Mouse (Mus musculus) myocyte (in vitro differentiated cells): ENCODE results near the gene Mxi1. TPM values are rescaled to one million over a fixed set of nuclear protein-coding genes. Genes with fewer than 3 reads are reported as not detected.
A peak's percentile ranks its signal among the peaks of the same experiment; 100 is the strongest.

Experiments used
- H3K27me3 ChIP-seq: one replicate; pipeline ENCODE4 v1.6.1; 2011; ENCODE audit not compliant: control insufficient read depth, insufficient read depth, insufficient read length
- H3K36me3 ChIP-seq: one replicate; pipeline ENCODE4 v1.6.1; 2011; ENCODE audit not compliant: control insufficient read depth, insufficient read depth
- H3K4me2 ChIP-seq: one replicate; pipeline ENCODE4 v1.6.1; 2011; ENCODE audit warnings: low read depth, control low read depth
- H3K4me3 ChIP-seq: one replicate; pipeline ENCODE4 v1.5.1; 2011; ENCODE audit warnings: mild to moderate bottlenecking, control low read depth, moderate library complexity
- H3K79me2 ChIP-seq: one replicate; pipeline ENCODE4 v1.6.1; 2011; ENCODE audit not compliant: control insufficient read depth, insufficient read depth
- H3ac ChIP-seq: one replicate; pipeline ENCODE4 v1.6.1; 2011; ENCODE audit not compliant: control insufficient read depth, insufficient read length
- CEBPB ChIP-seq: IDR thresholded peaks from 2 replicates; pipeline ENCODE4 v1.6.1; 2011; ENCODE audit warnings: mild to moderate bottlenecking, moderate library complexity; ENCODE audit not compliant: poor library complexity, insufficient read depth, severe bottlenecking
- E2F4 ChIP-seq: IDR thresholded peaks from one replicate; pipeline ENCODE4 v1.6.1; 2011; ENCODE audit warnings: mild to moderate bottlenecking, control low read depth, moderate library complexity; ENCODE audit not compliant: insufficient read depth
- MAX ChIP-seq: IDR thresholded peaks from one replicate; pipeline ENCODE4 v1.6.1; 2011; ENCODE audit warnings: low read depth, mild to moderate bottlenecking, control low read depth
- MYOD1 ChIP-seq, 3 experiments: IDR thresholded peaks; one replicate each; pipeline ENCODE4 v1.6.1; 2011; ENCODE audit warnings: control low read depth in 2 of 3, low read depth in 2 of 3, mild to moderate bottlenecking in 2 of 3, moderate library complexity in 1 of 3; ENCODE audit not compliant: insufficient read length in 2 of 3, control insufficient read depth in 1 of 3
- MYOG ChIP-seq, 3 experiments: IDR thresholded peaks; one replicate each; pipeline ENCODE4 v1.6.1; 2011; ENCODE audit warnings: control low read depth in 2 of 3, low read depth in 2 of 3, mild to moderate bottlenecking in 2 of 3; ENCODE audit not compliant: insufficient read length in 2 of 3, control insufficient read depth in 1 of 3, insufficient read depth in 1 of 3
- POLR2A ChIP-seq: IDR thresholded peaks from one replicate; pipeline ENCODE4 v1.6.1; 2011; ENCODE audit warnings: low read depth, mild to moderate bottlenecking, control low read depth, moderate library complexity; ENCODE audit not compliant: insufficient read length
- POLR2AphosphoS2 ChIP-seq: IDR thresholded peaks from one replicate; pipeline ENCODE4 v1.6.1; 2011; ENCODE audit warnings: low read depth, control low read depth; ENCODE audit not compliant: insufficient read length
- REST ChIP-seq: IDR thresholded peaks from one replicate; pipeline ENCODE4 v1.6.1; 2011; ENCODE audit warnings: mild to moderate bottlenecking, control low read depth, moderate library complexity; ENCODE audit not compliant: insufficient read depth, insufficient read length
- SRF ChIP-seq: IDR thresholded peaks from one replicate; pipeline ENCODE4 v1.6.1; 2011; ENCODE audit warnings: low read depth; ENCODE audit not compliant: control insufficient read depth, insufficient read length
- TCF12 ChIP-seq: IDR thresholded peaks from one replicate; pipeline ENCODE4 v1.6.1; 2011; ENCODE audit warnings: mild to moderate bottlenecking, control low read depth; ENCODE audit not compliant: poor library complexity, insufficient read depth, severe bottlenecking
- TCF3 ChIP-seq: IDR thresholded peaks from one replicate; pipeline ENCODE4 v1.6.1; 2011; ENCODE audit warnings: low read depth, control low read depth; ENCODE audit not compliant: insufficient read length
- USF1 ChIP-seq: IDR thresholded peaks from one replicate; pipeline ENCODE4 v1.6.1; 2011; ENCODE audit warnings: low read depth, mild to moderate bottlenecking, control low read depth, moderate library complexity
- polyA plus RNA-seq: library from polyadenylated mRNA; unstranded; fragments of >200 nt; fragmentation: generic; extraction: Trizol; gene quantifications from one replicate; pipeline ENCODE4 v1.2.1, GENCODE M21; 2012; ENCODE audit warnings: missing spikeins

Gene Mxi1
- polyA plus RNA-seq, 1 experiment = 11.9 TPM

DNA sequence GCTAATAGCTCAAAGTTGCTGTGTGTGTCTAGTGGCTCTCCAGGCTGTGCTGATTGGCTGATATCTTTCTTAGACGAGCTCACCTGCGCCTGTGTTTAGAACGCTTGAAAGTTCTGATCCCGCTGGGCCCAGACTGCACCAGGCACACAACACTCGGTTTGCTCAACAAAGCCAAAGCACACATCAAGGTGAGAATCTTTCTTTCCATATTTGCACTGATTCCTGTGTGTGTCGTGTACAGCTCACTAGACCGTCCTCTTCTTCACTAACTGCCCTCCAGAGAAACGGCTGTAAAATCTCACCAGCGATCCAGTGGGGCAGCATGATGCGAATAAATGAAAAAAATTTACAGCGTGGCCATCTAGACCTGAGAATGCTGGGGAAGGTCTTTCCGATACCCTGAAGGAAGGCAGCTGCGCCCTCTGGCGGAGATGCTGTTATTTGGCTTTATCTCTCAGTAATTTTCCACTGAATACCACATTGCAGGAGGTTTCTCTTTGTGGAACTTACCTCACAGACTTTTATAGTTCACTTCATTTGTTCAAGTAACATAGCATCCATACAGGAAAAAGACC lies 59.2 kb downstream of the Mxi1 start:
- TF ChIP-seq MYOG (IDR thresholded peaks at IDR 0.05; ENCODE audit: control insufficient read depth in 1 of 3, insufficient read depth in 1 of 3, insufficient read length in 2 of 3, low read depth in 2 of 3) (no peak), POLR2AphosphoS2 (no peak), CEBPB (no peak), MYOD1 (IDR thresholded peaks at IDR 0.05; ENCODE audit: control insufficient read depth in 1 of 3, insufficient read length in 2 of 3, low read depth in 2 of 3) (no peak), E2F4 (no peak), REST (no peak), MAX (no peak), POLR2A (no peak), TCF3 (no peak), SRF (no peak), USF1 (no peak)
- Histone ChIP-seq H3K4me3 (no peak overlapping the region), H3K27me3 (no peaks in the 10 kb centered on the region), H3K36me3 (peaks cover 6% of the 10 kb centered on the region), H3ac (no peak overlapping the region), H3K4me2 (peak overlapping the region; percentile 52), H3K79me2 (no peaks in the 10 kb centered on the region)

DNA sequence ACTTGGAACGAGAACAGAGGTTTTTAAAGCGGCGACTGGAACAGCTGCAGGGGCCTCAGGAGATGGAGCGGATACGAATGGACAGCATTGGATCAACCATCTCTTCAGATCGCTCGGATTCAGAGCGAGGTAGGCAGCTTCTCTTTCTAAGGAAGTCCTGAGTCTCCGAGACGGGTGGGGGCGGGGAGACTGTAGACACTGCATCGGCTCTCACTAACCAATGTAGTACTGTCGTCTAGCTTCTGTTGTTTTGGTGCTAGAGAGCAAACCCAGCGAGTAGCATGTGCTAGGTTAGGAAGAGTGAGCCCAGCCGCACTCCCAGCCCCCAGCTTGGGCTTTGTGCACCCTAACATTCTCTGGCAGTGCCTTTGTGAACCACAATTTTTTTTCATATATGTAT lies 59.9 kb downstream of the Mxi1 start:
- H3K36me3 ChIP-seq = peaks cover 12% of the 10 kb centered on the region
- TF ChIP-seq REST (no peak), SRF (no peak), CEBPB (no peak)
- H3ac ChIP-seq = no peak overlapping the region
- no peak overlapping the region for H3K4me3 ChIP-seq
- H3K4me2 ChIP-seq = peak overlapping the region; percentile 52
- H3K79me2 ChIP-seq = no peaks in the 10 kb centered on the region
- no peaks in the 10 kb centered on the region for H3K27me3 ChIP-seq

DNA sequence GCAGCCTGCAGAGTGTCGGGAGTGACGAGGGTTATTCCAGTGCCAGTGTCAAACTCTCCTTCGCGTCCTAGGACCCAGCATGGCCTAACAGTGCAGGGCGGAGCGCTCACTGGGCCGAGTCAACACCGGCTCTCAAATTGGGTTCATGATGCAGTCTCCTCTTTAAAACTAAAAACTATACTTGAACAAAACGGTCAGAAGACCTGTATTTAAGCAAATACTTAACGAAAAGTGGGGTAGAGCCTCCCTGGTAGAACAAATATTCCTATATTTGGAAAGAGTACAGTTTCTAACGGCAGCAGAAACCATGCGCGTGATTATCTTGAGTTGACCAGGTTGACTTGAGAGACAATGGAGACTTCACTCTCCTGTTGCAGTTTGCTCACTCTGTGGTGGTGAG lies 61.3 kb downstream of the Mxi1 start, which contains the start of gene Gm10197:
Gene Gm10197, minus strand, starts transcription at position 101 of the 400 bp plus-strand sequence.
- H3K27me3 ChIP-seq = no peaks in the 10 kb centered on the region
- no peak within 1 kb of the TSS for H3K4me2 ChIP-seq
- TF ChIP-seq CEBPB (no peak), E2F4 (no peak), POLR2AphosphoS2 (no peak), MAX (no peak), MYOD1 (IDR thresholded peaks at IDR 0.05; ENCODE audit: control insufficient read depth in 1 of 3, insufficient read length in 2 of 3, low read depth in 2 of 3) (no peak), SRF (no peak), POLR2A (no peak), TCF12 (no peak), TCF3 (no peak), MYOG (IDR thresholded peaks at IDR 0.05; ENCODE audit: control insufficient read depth in 1 of 3, insufficient read depth in 1 of 3, insufficient read length in 2 of 3, low read depth in 2 of 3) (no peak), REST (no peak), USF1 (no peak)
- no peaks in the 10 kb centered on the region for H3K79me2 ChIP-seq
- peaks cover 14% of the 10 kb centered on the region for H3K36me3 ChIP-seq
- no peak within 1 kb of the TSS for H3ac ChIP-seq
- no peak within 1 kb of the TSS for H3K4me3 ChIP-seq

DNA sequence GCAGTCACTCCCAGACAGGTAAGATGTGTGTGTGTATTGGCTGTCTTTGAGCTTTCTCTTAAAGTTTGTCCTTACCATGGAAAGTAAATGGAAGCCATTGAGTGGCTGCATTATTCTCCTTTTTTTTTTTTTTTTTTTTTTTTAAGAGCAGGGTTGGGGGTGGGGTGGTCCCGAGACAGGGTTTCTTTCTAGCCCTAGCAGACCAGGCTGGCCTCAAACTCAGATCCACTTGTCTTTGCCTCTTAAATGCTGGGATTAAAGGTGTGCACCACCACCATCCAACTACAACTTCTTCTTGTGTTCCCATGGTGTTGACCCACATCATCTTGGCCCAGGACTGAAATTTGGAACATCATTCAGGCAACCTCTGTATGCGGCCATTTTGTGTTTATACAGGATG lies 63.3 kb downstream of the Mxi1 start:
- peaks cover 23% of the 10 kb centered on the region for H3K36me3 ChIP-seq
- H3K79me2 ChIP-seq = no peaks in the 10 kb centered on the region
- H3K4me2 ChIP-seq = no peak overlapping the region
- no peak for TF ChIP-seq REST
- TF ChIP-seq MYOG (IDR thresholded peaks at IDR 0.05; ENCODE audit: control insufficient read depth in 1 of 3, insufficient read depth in 1 of 3, insufficient read length in 2 of 3, low read depth in 2 of 3) = no peak
- no peak for TF ChIP-seq POLR2AphosphoS2
- TF ChIP-seq SRF = no peak
- TF ChIP-seq POLR2A = no peak
- TF ChIP-seq E2F4 = no peak
- TF ChIP-seq MAX = no peak
- TF ChIP-seq CEBPB = no peak
- no peak for TF ChIP-seq TCF3
- no peak for TF ChIP-seq USF1
- TF ChIP-seq TCF12 = no peak
- no peak for TF ChIP-seq MYOD1 (IDR thresholded peaks at IDR 0.05; ENCODE audit: control insufficient read depth in 1 of 3, insufficient read length in 2 of 3, low read depth in 2 of 3)
- H3K27me3 ChIP-seq = no peaks in the 10 kb centered on the region
- H3ac ChIP-seq = no peak overlapping the region
- H3K4me3 ChIP-seq = no peak overlapping the region

DNA sequence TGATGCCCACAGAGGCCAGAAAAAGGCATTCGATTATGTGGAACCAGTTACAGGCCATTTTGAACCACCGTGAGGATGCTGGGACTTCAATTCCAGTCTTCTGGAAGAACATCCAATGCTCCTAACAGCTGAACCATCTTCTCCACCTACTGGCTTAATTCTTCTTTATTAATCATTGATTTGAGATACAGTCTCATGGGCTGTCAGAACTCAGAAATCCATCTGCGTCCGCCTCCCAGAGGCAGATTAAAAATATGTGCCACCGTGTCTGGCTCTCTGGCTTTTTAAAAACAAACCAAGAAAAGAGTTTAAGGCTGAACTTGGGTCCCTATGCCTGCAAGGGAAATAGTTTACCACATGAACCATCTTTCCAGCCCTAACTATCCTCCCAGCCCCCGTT lies 65.0 kb downstream of the Mxi1 start:
- H3K36me3 ChIP-seq = peaks cover 40% of the 10 kb centered on the region
- H3K27me3 ChIP-seq = no peaks in the 10 kb centered on the region
- TF ChIP-seq SRF (no peak), REST (no peak), POLR2AphosphoS2 (no peak), MYOG (IDR thresholded peaks at IDR 0.05; ENCODE audit: control insufficient read depth in 1 of 3, insufficient read depth in 1 of 3, insufficient read length in 2 of 3, low read depth in 2 of 3) (no peak), MAX (no peak), TCF3 (no peak)
- no peak overlapping the region for H3ac ChIP-seq
- no peak overlapping the region for H3K4me2 ChIP-seq
- H3K4me3 ChIP-seq = no peak overlapping the region
- no peaks in the 10 kb centered on the region for H3K79me2 ChIP-seq
